Mouse (Mus musculus) hindbrain, embryonic 10.5 days (tissue): ENCODE results near the gene St6galnac3. TPM values are rescaled to one million over a fixed set of nuclear protein-coding genes. Genes with fewer than 3 reads are reported as not detected.

Experiments
- DNase-seq: peaks from one replicate; pipeline ENCODE4 v3.0.0-alpha.2; 2017; ENCODE audit warnings: low spot score
- H3K27ac ChIP-seq: fragments of 300-500 bp; sonication (generic); 2 replicates; pipeline ENCODE4 v1.5.1; 2016; ENCODE audit warnings: mild to moderate bottlenecking, moderate library complexity
- H3K27me3 ChIP-seq: fragments of 300-500 bp; sonication (generic); 2 replicates; pipeline ENCODE4 v1.6.1; 2016; ENCODE audit warnings: mild to moderate bottlenecking; ENCODE audit not compliant: poor library complexity, insufficient read depth, severe bottlenecking
- H3K36me3 ChIP-seq: fragments of 300-500 bp; sonication (generic); 2 replicates; pipeline ENCODE4 v1.6.1; 2016; ENCODE audit warnings: mild to moderate bottlenecking, moderate library complexity
- H3K4me1 ChIP-seq: fragments of 300-500 bp; sonication (generic); replicated peaks from 2 replicates; pipeline ENCODE4 v1.6.1; 2016; ENCODE audit warnings: mild to moderate bottlenecking
- H3K4me3 ChIP-seq: fragments of 300-500 bp; sonication (generic); 2 replicates; pipeline ENCODE4 v1.5.1; 2016; ENCODE audit warnings: mild to moderate bottlenecking, moderate library complexity
- H3K9me3 ChIP-seq: fragments of 300-500 bp; sonication (generic); 2 replicates; pipeline ENCODE4 v1.6.1; 2016; ENCODE audit warnings: mild to moderate bottlenecking, moderate library complexity
- WGBS: fragments of 180-500 bp; shearing (Covaris S2); methylation state at CpG from one replicate; pipeline ENCODE4 v1.1.7; 2016; 5-methylcytosine and 5-hydroxymethylcytosine counted together
- polyA plus RNA-seq: library from polyadenylated mRNA; unstranded; fragments of >200 nt; fragmentation: Nextera tagmentation; extraction: Ambion mirVana; gene quantifications from 2 replicates; pipeline ENCODE4 v1.2.1, GENCODE M21; 2016

The St6galnac3 gene
- polyA plus RNA-seq, 1 experiment from 2014 or later = 32.4 TPM

- WGBS = 90% methylated on average over 5 of the region's 5 CpGs
- H3K27me3 ChIP-seq = no peaks in the 10 kb centered on the region
- H3K4me1 ChIP-seq = peaks cover 10% of the 10 kb centered on the region
- DNase-seq = no peak
- no peaks in the 10 kb centered on the region for H3K36me3 ChIP-seq
- no peaks in the 10 kb centered on the region for H3K9me3 ChIP-seq
- H3K4me3 ChIP-seq = no peak overlapping the region
- no peak overlapping the region for H3K27ac ChIP-seq
These were observed 98.7 kb downstream of the St6galnac3 start for GRCm38 (mm10) chr3:153626237-153626636.

- 94% methylated on average over 7 of the region's 7 CpGs for WGBS
- H3K9me3 ChIP-seq = 0 out of 2 replicates have a peak, but pooled peaks cover 3% of the 10 kb centered on the region
- H3K27ac ChIP-seq = no peak overlapping the region
- peaks cover 9% of the 10 kb centered on the region; the same call in 1 of the 2 replicates for H3K36me3 ChIP-seq
- no peak overlapping the region for H3K4me3 ChIP-seq
- DNase-seq = no peak
- H3K27me3 ChIP-seq = no peaks in the 10 kb centered on the region
- peaks cover 22% of the 10 kb centered on the region for H3K4me1 ChIP-seq
These were observed 106.0 kb downstream of the St6galnac3 start for GRCm38 (mm10) chr3:153618976-153619375.

- H3K27ac ChIP-seq = peak overlapping the region; percentile 36
- WGBS = 35% methylated on average over 8 of the region's 8 CpGs
- peaks cover 22% of the 10 kb centered on the region for H3K4me1 ChIP-seq
- H3K9me3 ChIP-seq = 0 out of 2 replicates have a peak, but pooled peaks cover 3% of the 10 kb centered on the region
- no peak for DNase-seq
- H3K36me3 ChIP-seq = peaks cover 9% of the 10 kb centered on the region; the same call in 1 of the 2 replicates
- no peak overlapping the region for H3K4me3 ChIP-seq
- no peaks in the 10 kb centered on the region for H3K27me3 ChIP-seq
These were observed 108.1 kb downstream of the St6galnac3 start for GRCm38 (mm10) chr3:153616849-153617248.

- Histone ChIP-seq H3K4me1 (peaks cover 16% of the 10 kb centered on the region), H3K36me3 (no peaks in the 10 kb centered on the region), H3K9me3 (no peaks in the 10 kb centered on the region), H3K27me3 (no peaks in the 10 kb centered on the region), H3K27ac (no peak overlapping the region), H3K4me3 (no peak overlapping the region)
- WGBS = 89% methylated on average over 13 of the region's 13 CpGs
- DNase-seq = no peak
These were observed 114.7 kb downstream of the St6galnac3 start for GRCm38 (mm10) chr3:153610239-153610638.

- H3K4me1 ChIP-seq = peaks cover 24% of the 10 kb centered on the region
- 88% methylated on average over 3 of the region's 3 CpGs for WGBS
- no peaks in the 10 kb centered on the region for H3K9me3 ChIP-seq
- no peaks in the 10 kb centered on the region for H3K36me3 ChIP-seq
- no peak overlapping the region for H3K27ac ChIP-seq
- no peak overlapping the region for H3K4me3 ChIP-seq
- no peak for DNase-seq
- no peaks in the 10 kb centered on the region for H3K27me3 ChIP-seq
These were observed 118.6 kb downstream of the St6galnac3 start for GRCm38 (mm10) chr3:153606331-153606730.

DNA sequence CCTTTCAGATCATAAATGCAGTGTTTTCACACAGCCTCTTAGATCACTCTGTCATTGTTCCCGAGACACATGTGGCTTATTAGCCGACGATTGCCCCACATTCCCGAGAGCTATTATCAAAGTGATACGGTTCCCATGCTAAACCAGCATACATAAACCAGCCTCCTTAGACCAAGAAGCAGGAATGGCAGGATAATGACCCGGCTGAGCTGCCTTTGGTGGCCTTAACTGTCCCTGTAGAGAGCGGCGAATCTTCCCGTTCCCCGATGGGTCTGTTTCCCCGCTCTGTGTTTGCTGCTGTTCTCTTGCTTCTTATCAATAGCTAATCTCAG is 119.2 kb downstream of the St6galnac3 start:
- Histone ChIP-seq H3K9me3 (no peaks in the 10 kb centered on the region), H3K4me1 (peaks cover 24% of the 10 kb centered on the region), H3K27me3 (no peaks in the 10 kb centered on the region), H3K27ac (peak overlapping the region; percentile 73), H3K36me3 (no peaks in the 10 kb centered on the region), H3K4me3 (no peak overlapping the region)
- WGBS = 64% methylated on average over 11 of the region's 11 CpGs
- peak; percentile 11 for DNase-seq

DNA sequence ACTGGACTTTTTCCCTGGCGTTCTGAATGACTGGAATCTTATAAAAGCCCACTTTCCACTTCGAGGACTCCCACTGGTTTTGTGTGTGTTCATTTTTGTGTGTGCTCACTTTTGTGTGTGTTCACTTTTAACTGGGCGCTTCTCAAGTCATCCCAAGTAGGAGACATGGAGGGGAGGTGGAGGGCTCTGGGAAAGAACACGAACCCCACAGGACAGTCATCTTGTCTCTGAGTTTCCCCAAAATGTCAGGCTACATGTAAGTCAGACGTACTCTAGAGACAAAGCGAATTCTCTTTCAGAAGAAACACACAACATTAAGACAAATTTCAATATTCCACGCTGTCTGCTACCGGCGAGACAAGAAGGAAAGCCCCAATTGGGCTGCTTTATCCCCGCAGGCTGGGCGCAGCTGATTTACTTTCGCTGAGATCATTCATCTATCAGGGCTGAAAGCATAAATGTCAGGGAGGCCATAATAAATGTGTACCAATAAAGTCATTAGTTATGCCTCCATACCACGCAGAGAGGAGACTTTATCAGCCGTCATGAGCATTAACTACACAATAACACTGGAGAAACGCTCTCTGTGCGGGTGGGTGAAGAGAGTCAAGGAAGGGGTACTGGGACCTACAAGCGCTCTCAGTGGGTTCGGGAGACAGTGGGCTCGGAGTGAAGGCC is 119.7 kb downstream of the St6galnac3 start:
- H3K4me1 ChIP-seq = peaks cover 24% of the 10 kb centered on the region
- WGBS = 63% methylated on average over 19 of the region's 19 CpGs
- H3K9me3 ChIP-seq = no peaks in the 10 kb centered on the region
- H3K27ac ChIP-seq = peak overlapping the region; percentile 73
- DNase-seq = peak; percentile 25
- H3K27me3 ChIP-seq = no peaks in the 10 kb centered on the region
- H3K36me3 ChIP-seq = no peaks in the 10 kb centered on the region
- no peak overlapping the region for H3K4me3 ChIP-seq

- peaks cover 19% of the 10 kb centered on the region for H3K4me1 ChIP-seq
- no peak overlapping the region for H3K4me3 ChIP-seq
- no peak overlapping the region for H3K27ac ChIP-seq
- no peak for DNase-seq
- WGBS = 72% methylated on average over 2 of the region's 2 CpGs
- H3K27me3 ChIP-seq = no peaks in the 10 kb centered on the region
- no peaks in the 10 kb centered on the region for H3K36me3 ChIP-seq
- H3K9me3 ChIP-seq = no peaks in the 10 kb centered on the region
These were observed 125.8 kb downstream of the St6galnac3 start for GRCm38 (mm10) chr3:153599179-153599578.

DNA sequence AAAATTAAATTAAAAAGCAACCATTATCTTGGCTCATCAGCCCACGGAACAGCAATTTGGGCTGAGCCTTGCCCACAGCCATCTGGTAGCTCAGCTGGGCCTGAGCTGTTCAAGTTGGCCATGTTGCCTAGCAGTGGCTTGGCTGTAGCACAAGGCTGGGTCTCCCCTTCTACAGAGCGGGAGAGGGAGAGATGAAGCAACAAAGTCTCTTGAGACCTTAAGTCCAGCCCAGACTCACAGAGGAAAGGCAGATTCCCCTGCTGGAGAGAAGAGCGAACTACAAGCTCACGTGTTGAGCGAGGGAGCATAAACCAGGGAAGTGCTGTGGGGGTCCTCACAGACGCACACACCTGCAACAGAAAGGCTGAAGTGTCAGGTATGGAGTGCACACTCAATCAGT is 126.3 kb downstream of the St6galnac3 start:
- 87% methylated on average over 6 of the region's 6 CpGs for WGBS
- Histone ChIP-seq H3K27me3 (no peaks in the 10 kb centered on the region), H3K4me1 (peaks cover 21% of the 10 kb centered on the region), H3K9me3 (no peaks in the 10 kb centered on the region), H3K36me3 (no peaks in the 10 kb centered on the region), H3K4me3 (no peak overlapping the region), H3K27ac (no peak overlapping the region)
- no peak for DNase-seq

GRCm38 (mm10) chr3:153594531-153594930 is 130.4 kb downstream of the St6galnac3 start:
- peaks cover 31% of the 10 kb centered on the region for H3K4me1 ChIP-seq
- no peaks in the 10 kb centered on the region for H3K27me3 ChIP-seq
- no peak overlapping the region for H3K4me3 ChIP-seq
- DNase-seq = no peak
- no peaks in the 10 kb centered on the region for H3K36me3 ChIP-seq
- H3K9me3 ChIP-seq = no peaks in the 10 kb centered on the region
- WGBS = 88% methylated on average over 9 of the region's 9 CpGs
- no peak overlapping the region for H3K27ac ChIP-seq

DNA sequence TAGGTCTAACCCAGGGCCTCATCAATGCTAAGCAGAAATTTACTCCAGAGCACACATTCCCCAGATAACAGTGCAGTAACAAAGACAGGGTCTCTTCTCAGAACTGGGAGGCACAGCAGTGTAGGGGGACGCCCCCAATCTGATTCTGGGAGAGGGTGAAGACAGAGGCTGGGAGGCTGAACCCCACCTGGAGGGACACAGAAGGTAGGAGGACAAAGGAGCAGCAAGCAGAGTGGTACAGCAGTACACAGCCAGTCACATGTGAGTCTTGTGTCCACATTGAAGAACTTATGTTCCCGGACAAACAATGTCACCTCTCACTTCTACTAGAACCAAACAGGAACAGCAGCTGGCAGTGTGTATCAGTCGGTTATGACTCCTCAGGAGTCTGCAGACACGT is 131.0 kb downstream of the St6galnac3 start:
- H3K9me3 ChIP-seq = no peaks in the 10 kb centered on the region
- 70% methylated on average over 4 of the region's 4 CpGs for WGBS
- H3K36me3 ChIP-seq = no peaks in the 10 kb centered on the region
- peaks cover 35% of the 10 kb centered on the region for H3K4me1 ChIP-seq
- peak overlapping the region; percentile 67 for H3K27ac ChIP-seq
- no peaks in the 10 kb centered on the region for H3K27me3 ChIP-seq
- no peak overlapping the region for H3K4me3 ChIP-seq
- no peak for DNase-seq

DNA sequence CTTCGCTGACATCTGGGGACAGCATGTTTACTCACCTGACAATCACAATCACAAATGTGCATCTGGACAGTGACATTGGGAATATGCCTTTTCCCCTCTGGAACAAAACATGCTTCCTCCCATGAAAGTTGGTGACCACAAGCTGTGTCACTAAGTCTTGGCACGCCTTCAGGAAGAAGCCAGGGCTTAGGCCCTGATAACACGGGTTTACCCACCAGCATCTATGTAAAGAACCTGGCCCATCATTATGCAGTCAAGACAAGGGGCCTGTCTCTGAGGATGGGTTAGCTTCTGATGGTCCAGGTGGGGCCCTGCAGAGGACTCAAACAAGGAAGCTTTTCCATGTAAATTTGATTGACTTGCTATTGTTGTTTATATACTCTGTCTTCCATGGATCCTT is 131.9 kb downstream of the St6galnac3 start:
- peaks cover 43% of the 10 kb centered on the region for H3K4me1 ChIP-seq
- H3K4me3 ChIP-seq = no peak overlapping the region
- no peak overlapping the region for H3K27ac ChIP-seq
- H3K9me3 ChIP-seq = no peaks in the 10 kb centered on the region
- 78% methylated on average over 3 of the region's 3 CpGs for WGBS
- no peaks in the 10 kb centered on the region for H3K36me3 ChIP-seq
- DNase-seq = no peak
- H3K27me3 ChIP-seq = no peaks in the 10 kb centered on the region

GRCm38 (mm10) chr3:153587594-153587993 is 137.4 kb downstream of the St6galnac3 start:
- H3K4me3 ChIP-seq = no peak overlapping the region
- peaks cover 42% of the 10 kb centered on the region for H3K4me1 ChIP-seq
- whole genome bisulfite sequencing = 63% methylated on average over 1 of the region's 1 CpGs
- no peaks in the 10 kb centered on the region for H3K9me3 ChIP-seq
- no peak for DNase-seq
- no peaks in the 10 kb centered on the region for H3K36me3 ChIP-seq
- H3K27ac ChIP-seq = no peak overlapping the region
- H3K27me3 ChIP-seq = no peaks in the 10 kb centered on the region

- H3K36me3 ChIP-seq = no peaks in the 10 kb centered on the region
- no peak for DNase-seq
- WGBS = 83% methylated on average over 3 of the region's 3 CpGs
These were observed 140.1 kb downstream of the St6galnac3 start for GRCm38 (mm10) chr3:153584836-153585235.

More at GRCm38 (mm10) chr3:153584836-153585235, 140.1 kb downstream of the St6galnac3 start:
- peaks cover 40% of the 10 kb centered on the region for H3K4me1 ChIP-seq
- no peaks in the 10 kb centered on the region for H3K27me3 ChIP-seq
- H3K27ac ChIP-seq = no peak overlapping the region
- no peak overlapping the region for H3K4me3 ChIP-seq
- H3K9me3 ChIP-seq = no peaks in the 10 kb centered on the region
